Mouse (Mus musculus) left cerebral cortex, postnatal 10 days (tissue): ENCODE measurements around the gene Ddt. TPM values are rescaled to one million over a fixed set of nuclear protein-coding genes. Genes with fewer than 3 reads are reported as not detected.
A peak's percentile ranks its signal among the peaks of the same experiment; 100 is the strongest.
"Not testable (repeated sequence)": the region's sequence is repeated elsewhere in the genome, so short reads cannot be mapped to it uniquely, and the experiment has no call there.

Source experiments
- DNase-seq, 2 experiments: peaks; one replicate each; pipeline ENCODE4 v3.0.0; 2021 to 2022; ENCODE audit warnings: low spot score in 2 of 2, mixed read lengths in 1 of 2; ENCODE audit errors: extremely low spot score in 1 of 2
- intact Hi-C: fragments of 180-260 bp; cut with DNase I; formaldehyde crosslinking; loops from one replicate; pipeline ENCODE4 v1.15.1; 2025
- total RNA-seq, 2 experiments: library from RNA; stranded (reverse); gene quantifications; 2 replicates each; pipeline ENCODE4 v1.2.3; 2021

The Ddt gene
- total RNA-seq, 2 experiments from 2014 or later = 34.4 to 39.3 TPM

DNA sequence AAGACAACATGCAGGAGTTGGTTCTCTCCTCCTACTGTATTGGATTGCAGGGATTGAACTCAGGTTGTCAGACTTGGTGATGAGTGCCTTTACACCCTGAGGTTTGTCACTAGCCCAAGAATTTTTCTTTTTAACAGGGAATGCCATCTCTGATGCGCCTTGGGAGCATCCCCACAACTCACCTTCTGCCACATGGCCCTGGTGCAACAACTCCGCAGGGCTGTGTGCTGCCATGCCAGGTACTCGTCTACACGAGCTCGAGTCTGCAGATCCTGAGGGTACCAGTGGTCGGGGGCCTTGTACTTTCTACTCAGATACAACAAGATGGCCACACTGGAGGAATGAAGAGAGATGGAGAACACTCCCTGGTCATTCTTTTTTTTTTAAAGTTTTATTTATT, 3.3 kb upstream of the Ddt start:
- no peak for DNase-seq
- intact Hi-C loops = no loop called here

DNA sequence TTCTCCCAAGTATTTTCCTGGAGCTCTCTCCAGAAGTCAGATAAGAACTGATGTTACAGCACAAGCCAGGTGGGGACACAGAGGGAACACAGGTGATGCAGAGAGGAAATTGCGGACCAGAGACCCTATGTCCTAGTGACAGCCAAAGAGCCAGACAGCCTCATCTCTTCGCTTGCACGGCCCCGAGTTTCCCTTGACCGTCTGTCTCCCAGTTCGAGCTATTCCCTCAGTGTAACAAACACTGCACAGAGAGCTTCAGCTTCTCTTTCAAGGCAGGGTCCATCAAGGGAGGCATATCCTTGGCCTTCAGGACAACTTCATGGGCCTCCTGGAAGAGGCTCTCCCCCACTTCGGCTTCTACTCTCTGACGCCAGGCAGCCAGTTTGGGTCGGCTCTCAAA, 1.4 kb upstream of the Ddt start:
- intact Hi-C loops = loop anchor here (5.0 kb wide), 1 partner anchor 58 kb away; no protein-coding TSS in a partner anchor
- no peak for DNase-seq

DNA sequence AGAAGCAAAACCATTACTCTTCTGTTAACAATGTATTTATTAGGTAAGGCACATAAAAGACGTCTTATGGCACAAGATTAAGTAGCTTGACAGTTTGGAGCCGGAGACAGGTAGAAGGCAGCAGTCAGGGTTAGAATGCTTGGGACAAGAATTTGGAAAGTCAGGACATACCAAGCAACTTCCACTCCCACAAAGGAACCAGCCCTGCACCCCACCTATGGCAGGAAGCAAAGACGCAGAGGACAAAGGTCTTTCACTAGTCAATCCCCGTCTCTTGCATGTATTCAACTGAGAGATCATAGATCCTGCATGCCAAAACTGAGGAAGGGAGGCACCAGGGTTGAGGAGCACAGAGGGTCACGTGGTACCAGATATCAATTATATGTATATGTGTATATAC, 888 bp upstream of the Ddt start:
- intact Hi-C loops = loop anchor here (5.0 kb wide), 1 partner anchor 58 kb away; no protein-coding TSS in a partner anchor
- no peak for DNase-seq

DNA sequence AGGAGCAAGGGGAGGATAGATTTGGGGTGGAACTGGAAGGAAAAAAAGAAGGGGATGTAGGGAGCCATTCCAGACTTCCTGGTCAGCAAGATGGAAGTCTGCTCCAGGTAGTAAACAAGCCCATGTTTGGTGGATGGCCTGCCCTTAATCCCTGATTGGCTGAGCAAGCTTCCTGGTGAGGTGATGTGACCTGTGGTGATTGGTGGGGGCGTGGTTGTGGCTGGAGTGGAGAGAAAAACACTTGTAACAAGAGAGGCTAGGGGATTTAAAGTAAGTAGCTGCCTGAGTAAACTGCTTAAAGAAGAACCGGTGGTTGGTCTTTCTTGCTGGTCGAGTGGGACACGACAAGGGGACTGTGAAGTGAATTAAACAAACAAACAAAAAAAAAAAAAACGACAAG, 5.5 kb downstream of the Ddt start:
- DNase-seq, intact Hi-C loops: not testable (repeated sequence)

DNA sequence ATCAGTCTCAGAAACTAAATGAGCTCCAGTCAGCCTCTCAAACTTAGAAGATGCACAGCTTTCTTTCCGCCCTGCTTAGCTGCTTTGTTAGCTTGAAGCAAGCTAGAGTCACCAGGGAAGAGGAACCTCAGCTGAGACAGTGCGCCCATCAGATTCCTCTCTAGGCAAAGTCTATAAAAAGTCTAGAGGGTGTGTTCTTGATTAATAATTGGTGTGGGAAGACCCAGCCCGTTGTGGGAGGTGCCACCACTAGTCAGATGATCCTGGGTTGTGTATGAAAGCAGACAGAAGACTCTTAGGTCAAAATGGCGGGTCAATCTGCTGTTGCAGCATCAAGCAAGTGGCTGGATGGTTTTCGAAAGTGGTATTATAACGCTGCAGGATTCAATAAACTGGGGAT, 6.4 kb downstream of the Ddt start:
- intact Hi-C loops = no loop called here
- no peak for DNase-seq

DNA sequence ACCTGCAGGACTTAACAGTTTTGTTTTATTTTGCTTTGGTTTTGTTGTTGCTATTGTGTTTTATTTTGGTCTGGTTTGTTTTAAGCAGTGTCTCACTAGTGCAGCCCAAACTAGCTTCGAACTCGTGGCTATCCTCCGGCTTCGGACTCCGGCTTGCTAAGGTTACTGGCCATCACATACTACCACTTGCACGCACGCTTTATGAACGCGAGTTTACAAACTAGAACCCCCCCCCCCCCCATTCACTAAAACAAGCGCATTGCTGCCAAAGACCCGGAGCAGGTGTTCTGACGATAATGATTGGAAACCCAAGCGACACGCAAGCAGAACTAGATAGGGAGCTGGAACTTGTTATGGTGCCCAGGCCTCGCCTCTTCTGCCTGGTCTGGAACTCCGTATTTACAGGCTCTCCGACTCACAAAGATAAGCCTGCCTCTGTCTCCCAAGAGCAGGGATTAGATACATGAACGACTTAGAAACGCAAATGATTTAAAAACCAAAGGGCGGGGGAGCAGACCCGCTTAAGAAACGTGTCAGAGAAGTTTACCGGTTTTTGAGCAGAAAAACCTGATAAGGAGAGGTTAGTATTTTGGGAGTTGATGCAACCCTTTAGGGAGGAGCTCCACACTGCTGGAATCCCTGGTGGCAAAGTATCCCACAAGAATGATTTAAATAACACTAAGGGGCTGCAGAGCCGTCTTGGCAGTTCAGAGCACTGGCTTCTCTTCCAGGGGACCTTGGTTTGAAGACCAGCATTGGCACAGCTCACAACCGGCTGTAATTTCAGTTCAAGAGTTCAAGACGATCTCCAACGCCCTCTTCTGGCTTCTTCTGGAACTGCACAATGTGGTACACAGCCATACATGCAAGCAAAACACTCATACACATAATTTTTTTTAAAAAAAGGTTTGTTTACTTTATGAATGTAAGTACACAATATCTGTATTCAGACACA, 8.4 kb downstream of the Ddt start:
- peak in 1 of 2 experiments; percentile 70 for DNase-seq
- intact Hi-C loops = no loop called here

DNA sequence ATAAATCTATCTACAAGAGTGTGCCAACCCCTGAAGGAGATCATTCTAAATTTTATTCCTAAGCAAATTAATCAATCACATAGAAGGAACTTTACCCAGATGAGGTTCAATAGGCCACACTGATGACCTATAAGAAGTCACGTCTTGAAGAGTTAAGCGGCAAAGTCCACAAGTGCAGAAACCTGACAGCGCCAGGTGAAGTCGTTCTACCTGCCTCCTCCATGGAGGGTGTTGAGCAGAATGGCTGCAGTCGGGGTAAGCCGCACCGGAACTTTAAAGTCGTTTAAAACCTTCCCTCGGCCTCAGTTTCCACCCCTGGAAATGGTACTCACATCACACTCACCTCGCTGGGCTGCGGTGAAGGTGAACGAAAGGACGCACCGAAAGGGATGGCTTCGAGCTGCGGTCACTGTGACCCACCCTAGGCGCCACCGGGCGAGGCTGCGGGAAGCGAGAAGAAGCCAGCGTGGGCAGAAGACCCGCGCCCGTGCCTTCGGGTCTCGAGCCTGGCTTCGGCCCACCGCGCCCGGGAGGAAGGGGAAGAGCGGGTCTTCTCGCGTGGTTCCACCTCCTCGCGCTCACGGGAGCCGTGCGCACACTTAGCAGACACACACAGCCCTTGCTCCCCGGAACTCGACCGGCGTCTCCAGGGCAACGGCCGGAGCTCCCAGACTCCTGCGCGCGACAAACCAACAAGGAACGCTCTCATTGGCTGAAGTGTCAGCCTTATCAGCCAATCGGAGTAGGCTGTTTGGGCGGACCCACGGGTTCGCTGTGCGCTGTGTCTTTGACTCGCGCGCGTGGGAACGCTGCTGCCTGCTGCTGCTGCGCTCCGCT, 9.3 kb downstream of the Ddt start, which contains the start of gene Cabin1:
Cabin1 (minus strand) TSS at position 660 of the 837 bp plus-strand sequence.
- intact Hi-C loops = no loop called here
- DNase-seq = peak; percentile 98

DNA sequence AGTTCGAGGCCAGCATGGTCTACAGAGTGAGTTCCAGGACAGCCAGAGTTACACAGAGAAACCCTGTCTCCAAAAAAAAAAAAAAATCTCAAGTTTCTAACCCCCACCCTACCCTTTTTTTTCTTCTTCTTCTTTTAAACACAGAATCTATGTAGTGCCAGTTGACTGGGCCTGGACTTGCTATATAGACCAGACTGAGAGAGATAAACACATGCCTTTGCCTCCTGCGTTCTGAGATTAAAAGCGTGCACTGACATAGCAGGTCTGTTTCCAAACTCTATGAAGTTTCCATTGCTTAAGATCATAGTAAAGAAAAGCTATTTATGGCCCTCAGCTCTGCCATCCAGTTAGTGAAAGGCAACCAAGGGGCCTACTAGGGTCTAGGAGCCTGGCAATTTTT, 10.8 kb downstream of the Ddt start:
- intact Hi-C loops = no loop called here
- DNase-seq = no peak

DNA sequence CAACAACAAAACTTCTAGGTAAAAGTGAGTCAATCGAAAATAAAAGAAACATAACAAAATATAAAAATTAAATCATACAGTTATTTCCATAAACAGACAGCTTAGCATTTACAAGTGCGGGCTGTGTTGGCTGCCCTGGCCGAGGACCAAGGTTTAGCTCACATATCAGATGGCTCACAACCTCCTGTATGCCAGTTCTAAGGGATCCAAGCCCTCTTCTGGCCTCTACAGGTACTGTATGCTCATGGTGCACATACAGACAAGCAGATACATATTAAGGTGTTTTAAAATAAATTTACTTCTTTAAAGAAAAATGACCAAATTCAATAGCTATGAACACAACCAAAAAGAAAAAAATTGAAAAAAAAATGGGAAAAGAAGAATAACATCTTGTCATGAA, 12.9 kb downstream of the Ddt start:
- intact Hi-C loops = no loop called here
- no peak for DNase-seq

DNA sequence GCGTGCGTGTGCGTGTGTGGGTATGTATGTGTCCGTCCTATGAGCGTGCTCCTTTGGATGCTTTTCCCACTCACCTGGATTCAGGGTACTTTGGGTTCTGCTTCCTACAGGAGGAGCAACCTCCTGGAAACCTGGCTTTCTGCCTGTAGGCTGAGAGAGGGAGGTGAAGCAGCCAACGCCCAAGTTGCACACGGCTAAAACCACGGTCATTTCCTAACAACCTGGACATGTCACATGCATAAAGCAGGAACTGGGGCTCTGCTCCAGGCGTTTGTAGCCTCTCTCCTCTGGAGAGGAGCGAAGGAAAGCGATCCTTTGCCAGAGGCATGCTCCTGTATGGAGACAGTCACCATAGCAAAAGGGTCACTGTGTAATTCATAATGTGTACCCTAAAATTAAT, 16.5 kb downstream of the Ddt start:
- DNase-seq = no peak
- intact Hi-C loops = no loop called here

DNA sequence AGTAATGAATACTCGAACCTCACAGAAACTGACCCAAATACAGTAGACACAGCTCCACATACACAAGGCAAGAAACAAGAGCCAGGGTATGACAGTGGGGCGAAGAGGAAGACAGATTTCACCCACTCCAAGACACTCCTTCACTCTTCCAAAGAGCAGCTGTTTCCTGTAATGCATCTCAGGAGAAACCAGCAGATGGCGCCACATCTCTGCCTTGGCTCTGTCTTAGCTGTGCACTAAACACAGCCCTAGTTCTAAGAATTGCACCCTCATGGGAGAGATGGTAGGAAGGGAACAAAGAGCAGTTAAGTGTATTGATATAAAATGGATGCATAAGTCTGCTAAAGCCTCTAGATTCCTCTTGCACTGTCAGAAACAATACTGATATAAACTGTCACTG, 29.2 kb downstream of the Ddt start:
- intact Hi-C loops = loop anchor here (2.0 to 10.0 kb wide), 2 partner anchors 109 to 211 kb away; partner anchors contain the start of gene Gm5134
- peak; percentile 86 to 88 for DNase-seq

DNA sequence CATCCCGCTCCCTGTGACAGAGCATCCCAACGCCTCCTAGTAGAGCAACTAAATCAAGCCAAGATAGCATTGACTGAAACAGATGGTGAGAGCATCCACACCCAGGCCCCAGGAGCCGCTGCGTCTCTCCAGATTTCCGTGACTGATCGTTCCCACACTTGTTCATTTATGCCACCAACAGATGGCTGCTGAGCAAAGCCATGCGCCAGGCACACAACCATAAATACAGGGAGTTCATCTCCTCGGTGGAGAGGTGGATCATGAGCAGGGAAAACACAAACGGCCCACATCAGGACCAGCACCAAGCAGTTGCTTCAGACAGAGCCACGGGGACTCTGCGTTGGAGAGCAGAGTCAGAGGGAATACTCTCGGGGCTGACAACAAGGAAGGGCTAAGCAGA, 29.8 kb downstream of the Ddt start:
- DNase-seq = peak in 1 of 2 experiments; percentile 63
- intact Hi-C loops = loop anchor here (10.0 kb wide), 1 partner anchor 211 kb away; the partner anchor contains the start of gene Gm5134

DNA sequence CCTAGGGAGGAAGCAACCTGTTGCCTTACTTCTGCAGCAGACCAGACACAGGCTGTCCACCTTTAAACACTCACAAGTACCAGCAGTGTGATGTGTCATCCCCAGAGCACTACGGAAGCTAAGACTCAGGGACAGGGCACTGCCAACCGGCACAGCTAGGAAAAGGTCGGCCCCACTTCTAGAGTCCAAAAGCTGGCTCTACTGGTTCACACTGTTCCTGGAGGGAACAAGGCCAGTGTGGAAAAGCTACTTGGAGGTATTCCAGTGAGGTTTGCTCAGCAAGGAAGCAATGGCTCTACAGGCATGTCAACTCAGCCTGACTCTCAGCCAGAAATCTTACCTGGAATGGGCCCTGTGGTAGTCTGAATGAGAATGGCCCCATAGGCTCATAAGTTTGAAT, 32.3 kb downstream of the Ddt start:
- no peak for DNase-seq
- intact Hi-C loops = loop anchor here (10.0 kb wide), 1 partner anchor 214 kb away; the partner anchor contains the start of gene Gm5134

DNA sequence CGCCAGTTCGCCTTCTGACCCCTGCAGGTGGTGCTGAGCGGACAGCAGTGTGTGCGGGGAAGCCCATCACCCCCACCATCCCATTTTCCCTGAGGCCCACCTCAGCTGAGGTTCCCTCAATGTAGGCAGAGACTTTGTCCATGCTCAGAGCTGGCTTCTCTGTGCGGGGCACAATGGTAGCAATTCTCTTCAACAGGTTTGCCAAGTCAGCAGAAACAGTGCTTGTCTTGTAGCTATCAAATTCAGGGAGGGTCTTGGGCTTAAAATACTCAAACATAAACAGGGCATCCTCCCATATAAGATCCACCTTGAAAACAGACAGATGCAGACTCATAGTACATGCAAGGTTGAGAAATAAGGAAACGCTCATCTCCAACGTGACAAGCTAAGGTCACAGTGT, 47.8 kb downstream of the Ddt start:
- intact Hi-C loops = no loop called here
- DNase-seq = no peak

Other genes with a start within 250 kb of the Ddt start
- gene Lrrc75b, start 213.1 kb downstream of the Ddt start, total RNA-seq = 10 to 100 TPM; 21.3 to 27.5 TPM
- 1 to 10 TPM; 1.5 to 4.1 TPM for gene Ggt1, start 211.8 kb downstream of the Ddt start, total RNA-seq
- gene Ggt5, start 184.1 kb downstream of the Ddt start, total RNA-seq = 1 to 10 TPM; 2.6 to 3.3 TPM
- 1 to 10 TPM; 3.5 to 3.8 TPM for gene Susd2, start 129.4 kb downstream of the Ddt start, total RNA-seq
- 10 to 100 TPM; 83.7 to 84.3 TPM for gene Cabin1, start 9.1 kb downstream of the Ddt start, total RNA-seq
- gene Gm20441, start 7.5 kb upstream of the Ddt start, total RNA-seq = not detected
- under 1 TPM; 0.61 to 0.71 TPM for gene Gstt3, start 8.0 kb upstream of the Ddt start, total RNA-seq
- 1 to 10 TPM; 3.8 TPM for gene Gstt1, start 25.2 kb upstream of the Ddt start, total RNA-seq
- gene Gstt4, start 49.1 kb upstream of the Ddt start, total RNA-seq = not detected
- gene Gstt2, start 64.0 kb upstream of the Ddt start, total RNA-seq = 1 to 10 TPM; 3.5 to 4.6 TPM
- gene Mif, start 86.8 kb upstream of the Ddt start, total RNA-seq = 100 to 1,000 TPM; 771 to 828 TPM
- 1 to 10 TPM; 1.5 to 3.0 TPM for gene Derl3, start 120.0 kb upstream of the Ddt start, total RNA-seq
- gene Smarcb1, start 148.2 kb upstream of the Ddt start, total RNA-seq = 10 to 100 TPM; 92.6 to 100.0 TPM
- gene Chchd10, start 159.7 kb upstream of the Ddt start, total RNA-seq = 100 to 1,000 TPM; 155 to 181 TPM
- 1 to 10 TPM; 2.5 to 2.6 TPM for gene Mmp11, start 163.1 kb upstream of the Ddt start, total RNA-seq
- under 1 TPM in 1 of 2 experiments, not detected in 1; 0.49 TPM for gene Gm867, start 167.3 kb upstream of the Ddt start, total RNA-seq
- gene Vpreb3, start 169.6 kb upstream of the Ddt start, total RNA-seq = not detected
- under 1 TPM in 1 of 2 experiments, not detected in 1; 0.16 TPM for gene Gm5134, start 181.1 kb upstream of the Ddt start, total RNA-seq